Mouse (Mus musculus) megakaryocyte, embryonic 14.5 days (primary cell): ENCODE measurements around the gene Foxo6.

Experiments
- FLI1 ChIP-seq: IDR thresholded peaks from 2 replicates; pipeline ENCODE4 v1.6.1; 2012; ENCODE audit warnings: low read length, inconsistent platforms, mixed read lengths
- GATA1 ChIP-seq: IDR thresholded peaks from 3 replicates; pipeline ENCODE4 v1.6.1; 2012; ENCODE audit warnings: mixed read lengths, low read length, inconsistent platforms, borderline replicate concordance

DNA sequence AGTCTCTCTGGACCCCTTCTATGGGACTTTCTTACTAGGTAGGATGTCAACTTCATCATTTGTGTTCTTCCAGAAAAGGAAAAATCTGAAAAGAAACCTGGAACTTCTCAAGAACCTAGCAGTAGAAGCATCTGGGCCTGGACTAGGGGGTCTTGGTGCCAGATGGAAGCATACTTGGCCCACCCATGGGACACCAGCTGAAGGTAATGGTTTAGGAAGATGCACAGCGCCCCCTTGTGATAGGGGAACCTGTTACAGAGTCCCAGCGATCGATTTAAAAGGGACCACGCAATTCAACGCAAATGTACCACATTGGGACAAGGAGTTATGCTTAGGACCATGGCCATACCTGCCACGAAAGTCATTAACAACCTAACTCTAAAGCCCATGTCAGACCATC lies 36.0 kb upstream of the Foxo6 start:
- TF ChIP-seq GATA1 = no peak
- TF ChIP-seq FLI1 = no peak
